Mouse (Mus musculus) megakaryocyte, embryonic 14.5 days (primary cell): ENCODE measurements around the gene Gna12.

ENCODE experiments used
- FLI1 ChIP-seq: IDR thresholded peaks from 2 replicates; pipeline ENCODE4 v1.6.1; 2012; ENCODE audit warnings: low read length, inconsistent platforms, mixed read lengths
- GATA1 ChIP-seq: IDR thresholded peaks from 3 replicates; pipeline ENCODE4 v1.6.1; 2012; ENCODE audit warnings: mixed read lengths, low read length, inconsistent platforms, borderline replicate concordance

GRCm38 (mm10) chr5:140798158-140798557, 32.1 kb downstream of the Gna12 start:
- no peak for TF ChIP-seq GATA1
- no peak for TF ChIP-seq FLI1
